Mouse (Mus musculus) cortical plate, adult 2 months (tissue): ENCODE measurements around the gene Rpl5. TPM values are rescaled to one million over a fixed set of nuclear protein-coding genes. Genes with fewer than 3 reads are reported as not detected.

Experiments used
- H3K27ac ChIP-seq: fragments of 200-500 bp; 2 replicates; pipeline ENCODE4 v1.5.1; 2012; ENCODE audit warnings: low read length, control low read depth, inconsistent platforms; ENCODE audit not compliant: insufficient read depth
- H3K4me1 ChIP-seq: fragments of 200-500 bp; 2 replicates; pipeline ENCODE4 v1.6.1; 2011; ENCODE audit warnings: low read length; ENCODE audit not compliant: control insufficient read depth, insufficient read depth
- H3K4me3 ChIP-seq: fragments of 200-500 bp; 2 replicates; pipeline ENCODE4 v1.5.1; 2011; ENCODE audit warnings: mild to moderate bottlenecking, low read length, control low read depth; ENCODE audit not compliant: insufficient read depth
- CTCF ChIP-seq: fragments of 200-500 bp; IDR thresholded peaks from 2 replicates; pipeline ENCODE4 v1.5.1; 2011; ENCODE audit warnings: mild to moderate bottlenecking, control low read depth, low read length; ENCODE audit not compliant: insufficient read depth; ENCODE audit errors: extremely low read depth
- POLR2A ChIP-seq: fragments of 200-500 bp; IDR thresholded peaks from 2 replicates; pipeline ENCODE4 v1.6.1; 2011; ENCODE audit warnings: mild to moderate bottlenecking, low read length, control low read depth; ENCODE audit not compliant: insufficient read depth; ENCODE audit errors: extremely low read depth
- polyA plus RNA-seq: library from polyadenylated mRNA; depleted of rRNA; stranded (reverse); fragments of >200 nt; gene quantifications from 2 replicates; pipeline ENCODE4 v1.2.3, GENCODE M21; 2012; rRNA removed

Rpl5 gene
- polyA plus RNA-seq, 1 experiment = 82.5 TPM

GRCm38 (mm10) chr5:107939701-107940100, 39.4 kb downstream of the Rpl5 start:
- Histone ChIP-seq H3K4me1 (no peaks in the 10 kb centered on the region), H3K27ac (no peak overlapping the region), H3K4me3 (no peak overlapping the region)
- TF ChIP-seq POLR2A = no peak
- no peak for TF ChIP-seq CTCF

GRCm38 (mm10) chr5:107941222-107941621, 40.9 kb downstream of the Rpl5 start:
- Histone ChIP-seq H3K4me3 (no peak overlapping the region), H3K27ac (no peak overlapping the region), H3K4me1 (no peaks in the 10 kb centered on the region)
- TF ChIP-seq POLR2A (no peak), CTCF (no peak)

- H3K4me3 ChIP-seq = no peak overlapping the region
- no peak overlapping the region for H3K27ac ChIP-seq
- H3K4me1 ChIP-seq = peaks cover 2% of the 10 kb centered on the region; the same call in 1 of the 2 replicates
- TF ChIP-seq CTCF (no peak), POLR2A (no peak)
These were observed 42.6 kb downstream of the Rpl5 start for GRCm38 (mm10) chr5:107942941-107943340.

- H3K4me1 ChIP-seq = peaks cover 2% of the 10 kb centered on the region; the same call in 1 of the 2 replicates
- no peak overlapping the region for H3K4me3 ChIP-seq
- TF ChIP-seq POLR2A (no peak), CTCF (no peak)
- H3K27ac ChIP-seq = no peak overlapping the region
These were observed 43.2 kb downstream of the Rpl5 start for GRCm38 (mm10) chr5:107943526-107943925.

- peaks cover 2% of the 10 kb centered on the region; the same call in 1 of the 2 replicates for H3K4me1 ChIP-seq
- H3K4me3 ChIP-seq = no peak overlapping the region
- TF ChIP-seq CTCF (no peak), POLR2A (no peak)
- no peak overlapping the region for H3K27ac ChIP-seq
These were observed 46.2 kb downstream of the Rpl5 start for GRCm38 (mm10) chr5:107946475-107946874.

GRCm38 (mm10) chr5:107947548-107947947, 47.2 kb downstream of the Rpl5 start:
- peaks cover 2% of the 10 kb centered on the region; the same call in 1 of the 2 replicates for H3K4me1 ChIP-seq
- H3K4me3 ChIP-seq = no peak overlapping the region
- H3K27ac ChIP-seq = no peak overlapping the region
- no peak for TF ChIP-seq CTCF
- no peak for TF ChIP-seq POLR2A

GRCm38 (mm10) chr5:107948899-107949298, 48.6 kb downstream of the Rpl5 start:
- peaks cover 2% of the 10 kb centered on the region; the same call in 1 of the 2 replicates for H3K4me1 ChIP-seq
- no peak overlapping the region for H3K27ac ChIP-seq
- no peak overlapping the region for H3K4me3 ChIP-seq
- TF ChIP-seq CTCF (no peak), POLR2A (no peak)

- TF ChIP-seq POLR2A = no peak
- TF ChIP-seq CTCF = no peak
- peaks cover 2% of the 10 kb centered on the region; the same call in 1 of the 2 replicates for H3K4me1 ChIP-seq
These were observed 49.3 kb downstream of the Rpl5 start for GRCm38 (mm10) chr5:107949607-107950006.

GRCm38 (mm10) chr5:107950643-107951042, 50.3 kb downstream of the Rpl5 start:
- H3K4me1 ChIP-seq = peaks cover 2% of the 10 kb centered on the region; the same call in 1 of the 2 replicates
- TF ChIP-seq POLR2A = no peak
- TF ChIP-seq CTCF = no peak

More at GRCm38 (mm10) chr5:107949607-107950006, 49.3 kb downstream of the Rpl5 start:
- no peak overlapping the region for H3K27ac ChIP-seq
- H3K4me3 ChIP-seq = no peak overlapping the region

More at GRCm38 (mm10) chr5:107950643-107951042, 50.3 kb downstream of the Rpl5 start:
- Histone ChIP-seq H3K4me3 (no peak overlapping the region), H3K27ac (no peak overlapping the region)

Other genes starting within 250 kb of the Rpl5 start
- gene Gfi1, start 174.5 kb upstream of the Rpl5 start, polyA plus RNA-seq = 0.11 TPM in 1 of 2 replicates, not detected in the other
- not detected in 2 replicates for gene Ube2d2b, start 70.4 kb upstream of the Rpl5 start, polyA plus RNA-seq
- 56.9 and 64.6 TPM in 2 replicates for gene Evi5, start 25.4 kb upstream of the Rpl5 start, polyA plus RNA-seq
- gene Fam69a, start 86.6 kb downstream of the Rpl5 start, polyA plus RNA-seq = 17.3 and 19.7 TPM in 2 replicates
- gene Mtf2, start 165.2 kb downstream of the Rpl5 start, polyA plus RNA-seq = 53.8 and 54.4 TPM in 2 replicates
- 19.0 and 21.2 TPM in 2 replicates for gene Tmed5, start 232.1 kb downstream of the Rpl5 start, polyA plus RNA-seq
- gene Ccdc18, start 232.4 kb downstream of the Rpl5 start, polyA plus RNA-seq = 0.44 and 0.61 TPM in 2 replicates